Mouse (Mus musculus) ES-Bruce4 (cell line): Measurements from ENCODE around the gene Myo1h.

Experiments
- CTCF ChIP-seq: IDR thresholded peaks from one replicate; pipeline ENCODE4 v1.8.1; 2011; ENCODE audit warnings: low read depth, low read length
- EP300 ChIP-seq: IDR thresholded peaks from 2 replicates; pipeline ENCODE4 v1.6.1; 2011; ENCODE audit warnings: low read depth, low read length; ENCODE audit not compliant: insufficient read depth
- POLR2A ChIP-seq: IDR thresholded peaks from one replicate; pipeline ENCODE4 v1.8.1; 2011; ENCODE audit warnings: low read length; ENCODE audit not compliant: insufficient read depth

DNA sequence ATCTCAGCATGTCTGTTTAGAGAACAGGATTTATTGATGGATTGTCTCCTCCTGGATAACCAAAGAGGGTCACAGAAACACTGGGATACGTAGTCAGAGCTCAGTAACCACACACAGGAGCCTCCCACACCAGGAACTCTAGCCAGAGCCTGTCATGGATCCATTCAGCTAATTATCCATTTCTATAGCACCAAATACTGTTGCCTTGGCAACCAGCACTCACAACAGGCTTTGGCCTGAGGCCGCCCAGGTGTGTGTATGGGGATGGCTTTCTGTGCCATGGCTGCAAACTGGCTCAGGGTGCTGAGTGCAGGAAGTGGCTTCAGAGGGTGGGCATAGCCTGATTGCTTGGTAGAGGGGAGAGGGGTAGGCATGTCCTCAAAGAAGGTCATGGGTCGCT lies 1.0 kb downstream of the Myo1h start:
- no peak for TF ChIP-seq CTCF
- no peak for TF ChIP-seq POLR2A
- no peak for TF ChIP-seq EP300
